Mouse (Mus musculus): ENCODE measurements around the gene Folh1.
A peak's percentile ranks its signal among the peaks of the same experiment; 100 is the strongest.
"Not testable (repeated sequence)": the region's sequence is repeated elsewhere in the genome, so short reads cannot be mapped to it uniquely, and the experiment has no call there.

Folh1 gene

DNA sequence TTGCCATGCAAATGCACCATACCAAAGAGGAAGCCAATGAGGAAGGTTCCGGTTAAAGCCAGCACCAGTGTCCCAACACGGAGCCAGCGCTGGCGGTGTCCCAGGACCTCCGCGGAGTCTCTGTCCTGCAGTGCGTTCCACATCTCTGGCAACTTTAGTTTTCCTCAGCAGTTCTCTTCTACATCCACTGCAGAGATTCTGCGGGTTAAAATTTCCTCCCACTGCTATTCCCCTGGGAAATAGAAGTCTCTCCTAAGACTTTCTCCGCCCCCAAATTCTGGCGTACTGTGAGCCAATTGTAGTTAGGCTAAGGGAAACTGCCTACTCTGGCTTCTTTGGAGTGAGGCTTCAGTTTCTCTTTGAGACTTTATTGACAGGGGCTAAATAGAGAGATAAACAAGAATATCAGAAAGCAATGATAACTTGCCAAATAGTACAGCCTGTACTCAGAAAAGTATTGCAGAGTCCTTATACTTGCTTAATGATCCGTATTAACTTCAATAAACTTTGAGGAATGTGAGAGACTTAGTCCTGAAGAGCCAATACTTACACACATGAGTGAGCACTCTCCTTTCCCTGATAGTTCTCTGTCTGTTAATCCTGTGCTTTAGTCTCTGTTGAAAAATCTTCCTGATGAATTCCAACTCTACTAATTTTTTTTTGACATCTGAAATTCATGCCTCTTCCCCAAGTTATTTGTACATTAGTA is at the start of gene Folh1:
Folh1 (minus strand) TSS at position 327 of the 709 bp plus-strand sequence.
- DNase-seq: peak; percentile 5

DNA sequence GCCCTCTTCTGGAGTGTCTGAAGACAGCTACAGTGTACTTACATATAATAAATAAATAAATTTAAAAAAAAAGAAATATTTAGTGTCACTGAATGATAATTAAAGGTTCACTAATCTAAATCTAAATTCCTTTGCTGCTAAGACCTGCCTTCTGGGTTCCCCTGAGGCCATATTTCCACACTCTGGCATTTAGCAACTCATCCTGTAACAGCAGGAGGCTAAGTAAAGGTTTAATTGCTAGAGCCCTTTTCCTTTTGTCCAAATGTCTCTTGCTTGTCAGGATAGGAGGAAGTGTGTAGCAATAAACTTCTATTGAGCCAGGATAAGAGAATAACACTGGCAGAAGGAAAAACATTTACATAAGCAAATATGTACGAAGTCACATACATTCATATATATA is 40.7 kb upstream of the Folh1 start:
- no peak for DNase-seq

DNA sequence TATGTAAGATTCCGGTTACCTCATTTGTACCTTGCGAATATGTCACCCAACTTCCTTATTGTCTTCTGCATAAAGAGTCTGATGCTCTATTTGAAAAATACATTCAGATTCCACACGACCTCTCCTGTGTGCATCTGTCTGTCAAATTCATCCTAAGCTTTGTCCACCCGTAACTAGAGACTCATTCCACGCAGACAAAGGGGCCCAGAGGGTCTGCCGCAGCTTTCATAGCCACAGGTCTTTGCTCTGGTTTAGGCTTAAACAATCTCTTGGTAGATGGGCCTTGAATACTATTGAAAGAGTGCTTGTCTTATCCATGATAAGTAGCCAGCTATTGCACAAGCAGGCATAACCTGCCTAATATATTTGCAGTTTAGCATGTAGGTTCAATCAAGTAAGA is 40.0 kb upstream of the Folh1 start:
- not testable (repeated sequence) for DNase-seq

DNA sequence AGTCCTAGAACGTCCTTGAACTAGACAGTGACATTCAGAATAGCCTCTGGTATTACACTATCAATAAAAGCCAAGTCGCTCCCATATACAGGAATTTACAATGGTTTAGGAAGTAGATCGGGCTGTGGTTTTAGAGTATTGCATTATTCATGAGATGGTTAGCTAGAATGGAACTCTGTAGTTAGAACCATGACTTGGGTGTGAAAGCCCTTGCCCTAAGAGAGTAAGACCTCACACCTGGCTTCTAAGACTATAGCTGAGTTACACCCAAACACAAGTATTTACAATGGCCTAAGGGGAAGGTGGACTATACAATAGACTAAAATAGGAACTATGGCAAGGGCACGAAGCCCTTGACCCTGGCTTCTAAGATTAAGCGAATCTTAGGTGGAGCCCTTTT is 39.5 kb upstream of the Folh1 start:
- DNase-seq: not testable (repeated sequence)

DNA sequence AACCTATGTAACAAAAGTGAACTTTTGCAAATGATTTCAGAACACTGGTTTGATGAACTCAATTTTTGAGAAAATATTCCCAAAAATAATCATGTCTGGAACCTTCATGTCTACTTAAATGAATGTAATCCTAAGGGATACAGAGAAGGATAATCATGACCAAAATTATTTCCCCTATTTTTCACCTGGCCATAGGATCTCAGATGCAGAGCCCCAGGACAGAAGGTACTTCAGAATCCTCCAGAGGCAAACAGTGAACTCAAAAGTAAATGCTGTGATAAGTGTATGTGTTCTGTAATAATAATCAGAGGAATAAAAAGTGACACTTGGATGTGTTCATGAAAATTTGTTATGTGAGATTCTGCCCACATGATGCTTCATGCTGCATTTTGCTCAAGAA is 19.0 kb upstream of the Folh1 start, which contains the start of gene Vmn2r77:
Vmn2r77 (plus strand) TSS at position 301 of the 400 bp plus-strand sequence.
- DNase-seq: no peak

DNA sequence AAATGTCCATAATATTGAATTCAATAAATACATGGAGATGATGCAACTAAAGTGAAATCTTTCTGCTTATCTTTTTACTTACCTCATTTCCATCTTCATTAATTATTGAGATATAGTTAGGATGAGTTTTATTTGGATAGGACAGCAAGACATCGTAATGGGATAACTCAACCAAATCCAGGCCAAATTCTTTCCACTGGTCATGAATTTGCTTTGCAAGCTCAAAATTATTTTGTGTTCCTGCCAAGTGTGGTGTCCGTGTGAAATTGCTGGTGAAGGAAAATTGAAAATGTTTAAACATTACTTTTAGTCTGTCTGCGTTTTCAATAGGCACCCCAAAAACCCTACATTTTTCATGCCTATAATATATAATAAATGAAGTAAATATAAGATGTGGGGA is 4.1 kb downstream of the Folh1 start:
- DNase-seq: no peak

DNA sequence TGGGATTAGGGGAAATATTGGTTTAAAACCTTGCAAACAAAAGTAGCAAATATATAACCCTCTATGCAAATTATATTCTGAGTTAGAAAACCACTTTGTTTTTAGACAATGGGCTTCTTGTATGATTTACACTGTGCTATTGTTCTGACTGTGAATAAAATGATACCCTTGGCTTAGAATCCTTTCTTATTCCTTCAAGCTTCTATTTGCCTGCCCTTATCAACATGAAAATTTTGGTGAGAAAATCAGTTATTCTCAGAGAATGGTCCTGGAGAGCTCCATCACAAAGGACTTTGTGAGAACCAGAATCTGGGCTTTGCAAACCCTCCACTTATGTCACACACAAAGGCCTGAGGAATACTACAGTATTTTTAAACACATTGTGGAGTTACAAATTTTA is 11.1 kb downstream of the Folh1 start:
- no peak for DNase-seq

DNA sequence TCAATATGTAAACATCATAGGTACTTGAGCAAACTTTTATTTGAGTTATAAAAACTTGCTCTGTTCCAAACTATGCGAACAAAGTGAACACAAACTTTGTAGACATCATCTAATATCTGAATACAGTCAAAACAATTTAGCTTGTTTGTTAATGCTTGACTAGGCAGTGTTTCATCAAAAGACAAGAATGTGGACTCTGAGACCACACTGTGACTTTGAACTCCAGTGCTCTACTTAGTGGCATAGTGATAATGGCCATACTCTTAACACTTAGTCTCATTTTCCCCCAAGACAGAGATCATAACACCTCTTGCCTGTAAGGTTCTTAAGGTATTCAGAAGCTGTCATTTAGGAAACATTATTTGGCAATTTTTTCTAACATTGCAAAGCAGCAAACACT is 15.0 kb downstream of the Folh1 start:
- DNase-seq: no peak

DNA sequence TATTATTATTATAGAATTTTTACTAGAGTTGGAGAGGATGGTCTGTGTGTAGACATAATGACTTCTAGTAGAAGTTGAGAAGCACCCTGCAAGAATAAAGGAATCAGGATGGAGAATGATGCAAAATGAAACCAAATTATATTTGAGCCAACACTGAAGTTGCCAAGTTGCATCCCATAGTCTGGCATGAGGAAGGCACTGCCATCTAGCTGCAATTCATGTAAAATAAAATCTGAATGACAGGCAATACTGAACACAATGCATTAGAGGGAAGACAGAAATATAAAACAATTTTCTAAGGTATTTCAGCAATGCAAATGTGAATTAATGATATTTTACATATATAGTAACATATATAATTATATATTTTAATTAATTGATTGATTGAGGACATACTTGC is 50.7 kb downstream of the Folh1 start:
- no peak for DNase-seq

DNA sequence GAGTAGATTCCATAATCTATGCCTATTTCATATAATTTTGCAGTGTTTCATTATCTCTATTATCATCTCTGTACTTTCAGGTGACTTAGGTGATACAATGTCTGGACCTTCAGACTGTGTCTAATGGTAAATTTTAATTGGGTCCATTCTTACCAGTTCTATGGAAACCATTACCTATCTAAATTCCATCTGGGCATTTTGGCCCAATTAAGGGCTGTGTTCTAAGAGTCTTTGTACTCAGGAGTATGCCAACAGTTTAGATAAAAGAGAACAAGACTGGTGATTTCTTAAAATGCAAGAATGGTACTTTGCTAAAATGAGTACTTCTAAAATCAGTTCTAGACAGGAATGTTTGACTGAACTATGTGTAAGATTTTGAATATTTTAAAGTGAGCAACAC is 87.7 kb downstream of the Folh1 start, which contains the start of gene Olfr292:
Olfr292 (plus strand) TSS at position 301 of the 400 bp plus-strand sequence.
- no peak for DNase-seq

Data from right cerebral cortex, adult 18-20 months (tissue).